Mouse (Mus musculus) cortical plate, adult 2 months (tissue): Measurements from ENCODE around the gene Podxl. TPM values are rescaled to one million over a fixed set of nuclear protein-coding genes. Genes with fewer than 3 reads are reported as not detected.

Source experiments
- H3K27ac ChIP-seq: fragments of 200-500 bp; 2 replicates; pipeline ENCODE4 v1.5.1; 2012; ENCODE audit warnings: low read length, control low read depth, inconsistent platforms; ENCODE audit not compliant: insufficient read depth
- H3K4me1 ChIP-seq: fragments of 200-500 bp; 2 replicates; pipeline ENCODE4 v1.6.1; 2011; ENCODE audit warnings: low read length; ENCODE audit not compliant: control insufficient read depth, insufficient read depth
- H3K4me3 ChIP-seq: fragments of 200-500 bp; 2 replicates; pipeline ENCODE4 v1.5.1; 2011; ENCODE audit warnings: mild to moderate bottlenecking, low read length, control low read depth; ENCODE audit not compliant: insufficient read depth
- CTCF ChIP-seq: fragments of 200-500 bp; IDR thresholded peaks from 2 replicates; pipeline ENCODE4 v1.5.1; 2011; ENCODE audit warnings: mild to moderate bottlenecking, control low read depth, low read length; ENCODE audit not compliant: insufficient read depth; ENCODE audit errors: extremely low read depth
- POLR2A ChIP-seq: fragments of 200-500 bp; IDR thresholded peaks from 2 replicates; pipeline ENCODE4 v1.6.1; 2011; ENCODE audit warnings: mild to moderate bottlenecking, low read length, control low read depth; ENCODE audit not compliant: insufficient read depth; ENCODE audit errors: extremely low read depth
- polyA plus RNA-seq: library from polyadenylated mRNA; depleted of rRNA; stranded (reverse); fragments of >200 nt; gene quantifications from 2 replicates; pipeline ENCODE4 v1.2.3, GENCODE M21; 2012

Gene Podxl
- polyA plus RNA-seq, 1 experiment, result 24.2 TPM

GRCm38 (mm10) chr6:31525231-31525900 lies 38.4 kb downstream of the Podxl start:
- Histone ChIP-seq H3K4me3 (no peak overlapping the region), H3K27ac (no peak overlapping the region), H3K4me1 (peaks cover 8% of the 10 kb centered on the region)
- TF ChIP-seq POLR2A, result no peak
- peak; percentile 91 for TF ChIP-seq CTCF

DNA sequence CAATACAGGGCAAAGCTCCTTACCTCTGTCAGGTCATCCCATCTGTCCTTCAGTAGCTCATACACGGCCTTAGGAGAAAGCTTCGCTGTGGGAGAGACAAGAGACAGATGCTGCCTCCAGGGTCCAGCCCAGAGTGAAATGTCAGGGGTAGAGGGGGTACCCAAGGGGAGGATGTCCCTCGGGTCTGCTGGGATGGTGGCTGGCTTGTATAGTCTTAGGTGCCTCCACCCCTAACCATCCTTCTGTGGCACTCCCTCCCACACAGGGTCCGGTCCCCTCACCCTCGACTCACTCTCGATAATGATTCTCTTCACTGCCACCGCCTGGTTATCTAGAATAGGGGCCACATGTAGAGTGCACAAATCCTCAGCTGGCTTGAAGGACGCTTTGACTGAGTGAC lies 39.1 kb downstream of the Podxl start:
- no peak overlapping the region for H3K4me3 ChIP-seq
- H3K4me1 ChIP-seq, result peaks cover 8% of the 10 kb centered on the region
- TF ChIP-seq CTCF (no peak), POLR2A (no peak)
- H3K27ac ChIP-seq, result no peak overlapping the region

DNA sequence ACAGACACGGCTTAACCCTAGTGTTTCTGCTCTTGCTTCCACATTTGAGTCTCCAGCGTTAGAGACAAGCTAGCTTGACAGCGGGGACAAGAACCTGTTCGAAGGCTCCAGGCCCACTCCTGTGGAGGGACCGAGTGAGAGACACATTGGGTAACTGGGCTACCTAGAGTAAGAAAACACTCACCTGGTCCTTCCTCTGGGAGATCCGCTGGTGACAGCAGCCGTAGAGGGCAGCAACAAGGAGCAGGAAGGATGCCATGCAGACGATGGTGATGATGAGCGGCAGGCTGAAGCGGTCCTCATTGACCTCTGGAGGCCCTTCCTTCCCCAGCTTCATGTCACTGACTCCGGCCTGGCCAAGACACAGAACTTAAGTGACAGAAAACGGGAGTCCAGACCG lies 39.7 kb downstream of the Podxl start:
- Histone ChIP-seq H3K4me1 (peaks cover 8% of the 10 kb centered on the region), H3K27ac (no peak overlapping the region), H3K4me3 (no peak overlapping the region)
- TF ChIP-seq CTCF, result no peak
- no peak for TF ChIP-seq POLR2A

- peak overlapping the region; percentile 79 for H3K27ac ChIP-seq
- peaks cover 9% of the 10 kb centered on the region for H3K4me1 ChIP-seq
- TF ChIP-seq CTCF (no peak), POLR2A (no peak)
- no peak overlapping the region for H3K4me3 ChIP-seq
These were observed 40.1 kb downstream of the Podxl start for GRCm38 (mm10) chr6:31523657-31524056.

- TF ChIP-seq POLR2A (peak; percentile 55), CTCF (no peak)
- no peak overlapping the region for H3K4me3 ChIP-seq
These were observed 40.7 kb downstream of the Podxl start for GRCm38 (mm10) chr6:31523039-31523438.

DNA sequence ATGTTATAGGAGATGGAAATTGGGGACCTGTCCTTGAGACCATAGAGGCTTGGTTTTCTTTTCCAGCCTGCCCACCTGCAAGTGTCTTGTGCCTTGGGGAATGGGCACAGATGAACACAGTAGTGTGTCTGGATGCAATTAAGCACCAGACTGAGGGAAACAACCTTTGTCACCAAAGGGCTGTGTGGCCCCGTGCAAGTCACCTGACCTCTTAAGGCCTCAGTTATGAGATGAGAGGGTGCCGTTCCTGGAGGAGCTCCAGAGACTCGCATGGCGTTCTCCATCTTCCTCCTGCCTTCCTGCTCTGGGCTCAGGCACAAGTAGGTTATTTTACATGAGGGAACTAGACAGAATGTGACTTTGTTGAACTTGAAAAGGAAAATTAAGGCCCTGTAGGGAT lies 41.3 kb downstream of the Podxl start:
- TF ChIP-seq CTCF, result no peak
- no peak for TF ChIP-seq POLR2A
- H3K4me3 ChIP-seq, result no peak overlapping the region
- peak overlapping the region; percentile 79 for H3K27ac ChIP-seq
- peaks cover 13% of the 10 kb centered on the region for H3K4me1 ChIP-seq

More at GRCm38 (mm10) chr6:31523039-31523438, 40.7 kb downstream of the Podxl start:
- H3K27ac ChIP-seq, result peak overlapping the region; percentile 79
- H3K4me1 ChIP-seq, result peaks cover 9% of the 10 kb centered on the region

- H3K4me1 ChIP-seq, result peaks cover 13% of the 10 kb centered on the region
- H3K27ac ChIP-seq, result no peak overlapping the region
- TF ChIP-seq CTCF (no peak), POLR2A (no peak)
- no peak overlapping the region for H3K4me3 ChIP-seq
These were observed 42.1 kb downstream of the Podxl start for GRCm38 (mm10) chr6:31521491-31522355.

DNA sequence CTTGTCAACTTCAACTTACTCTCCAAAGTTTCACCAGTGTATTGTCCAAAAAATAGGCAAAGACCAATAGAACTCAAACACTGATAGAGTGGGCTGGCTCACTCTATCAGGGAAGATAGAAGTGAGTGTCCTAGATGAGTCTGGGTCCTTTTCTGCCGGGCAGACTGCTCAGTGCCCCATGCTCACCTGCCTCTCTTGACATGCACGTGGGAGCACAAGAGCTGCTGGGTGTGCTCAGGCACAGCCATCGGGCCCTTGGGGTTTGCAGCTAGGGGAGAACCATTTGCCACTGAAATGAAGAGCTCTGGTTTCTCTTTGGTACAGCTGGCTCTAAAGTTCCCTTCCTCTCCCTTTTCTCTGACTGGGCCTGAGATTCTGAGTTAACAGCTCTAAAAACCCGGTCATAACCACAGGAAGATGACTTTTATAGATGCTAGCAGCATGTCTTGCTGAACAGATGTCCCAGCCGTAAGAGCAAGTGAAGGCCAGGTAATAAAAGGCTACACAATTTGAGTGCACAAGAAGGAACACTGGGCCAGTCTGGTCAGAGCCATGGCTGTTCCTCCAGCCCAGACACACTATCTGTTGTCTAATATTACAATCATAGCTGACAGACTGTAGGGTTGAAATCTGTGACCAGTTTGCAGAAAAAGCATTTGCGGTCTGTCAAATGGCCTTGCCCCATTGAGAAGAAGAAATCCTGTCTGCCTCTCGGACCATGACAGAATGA lies 43.1 kb downstream of the Podxl start:
- Histone ChIP-seq H3K4me3 (no peak overlapping the region), H3K27ac (no peak overlapping the region), H3K4me1 (peaks cover 13% of the 10 kb centered on the region)
- no peak for TF ChIP-seq POLR2A
- TF ChIP-seq CTCF, result no peak

DNA sequence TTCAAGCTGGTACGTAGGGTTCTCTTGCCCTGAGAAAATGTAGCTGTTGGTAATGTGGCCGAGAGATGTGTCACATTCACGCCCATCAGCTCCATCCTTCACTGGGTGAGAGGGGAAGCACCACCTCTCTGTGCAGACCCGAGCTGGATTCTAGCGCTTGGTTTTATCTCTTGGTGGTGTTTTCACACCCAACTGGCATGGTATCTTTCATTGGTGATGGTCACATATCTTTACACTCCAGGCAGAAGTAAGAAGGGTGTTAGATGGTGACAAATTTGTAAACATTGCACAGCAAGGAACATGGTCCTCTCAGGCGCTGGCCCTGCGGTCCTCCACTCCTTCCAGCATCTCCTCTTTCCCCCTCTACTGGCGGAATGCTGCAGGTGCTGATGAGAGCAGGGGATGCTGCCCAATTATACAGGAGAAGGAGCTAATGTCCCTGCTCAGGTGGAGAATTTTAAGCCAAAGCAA lies 44.7 kb downstream of the Podxl start:
- Histone ChIP-seq H3K27ac (0 out of 2 replicates have a peak overlapping the region, but pooled peaks have one; percentile 58), H3K4me1 (peaks cover 13% of the 10 kb centered on the region), H3K4me3 (no peak overlapping the region)
- TF ChIP-seq CTCF (peak; percentile 58), POLR2A (no peak)
